Mouse (Mus musculus): ENCODE results near the gene Cfap70.

- TF ChIP-seq CTCF (IDR thresholded peaks at IDR 0.05) (no peak), POLR2A (IDR thresholded peaks at IDR 0.05; ENCODE audit: insufficient read depth, low read depth, low read length) (no peak), EP300 (IDR thresholded peaks at IDR 0.05; ENCODE audit: insufficient read depth, low read depth, low read length) (no peak)
Observed at GRCm38 (mm10) chr14:20431726-20432125, 20.3 kb downstream of the Cfap70 start.
